Mouse (Mus musculus): ENCODE measurements around the gene Nfia.

The Nfia gene

GRCm38 (mm10) chr4:98142879-98143436, 370.4 kb downstream of the Nfia start:
- no peak for DNase-seq (ENCODE audit: low spot score)

- DNase-seq (ENCODE audit: low spot score) = no peak
These were observed 378.0 kb downstream of the Nfia start for GRCm38 (mm10) chr4:98150576-98150975.

GRCm38 (mm10) chr4:98157921-98158320, 385.4 kb downstream of the Nfia start:
- no peak for DNase-seq (ENCODE audit: low spot score)

GRCm38 (mm10) chr4:98166379-98166778, 393.8 kb downstream of the Nfia start:
- DNase-seq (ENCODE audit: low spot score) = no peak

All from urinary bladder, postnatal 14 days (tissue).